In the genomic region with DNA sequence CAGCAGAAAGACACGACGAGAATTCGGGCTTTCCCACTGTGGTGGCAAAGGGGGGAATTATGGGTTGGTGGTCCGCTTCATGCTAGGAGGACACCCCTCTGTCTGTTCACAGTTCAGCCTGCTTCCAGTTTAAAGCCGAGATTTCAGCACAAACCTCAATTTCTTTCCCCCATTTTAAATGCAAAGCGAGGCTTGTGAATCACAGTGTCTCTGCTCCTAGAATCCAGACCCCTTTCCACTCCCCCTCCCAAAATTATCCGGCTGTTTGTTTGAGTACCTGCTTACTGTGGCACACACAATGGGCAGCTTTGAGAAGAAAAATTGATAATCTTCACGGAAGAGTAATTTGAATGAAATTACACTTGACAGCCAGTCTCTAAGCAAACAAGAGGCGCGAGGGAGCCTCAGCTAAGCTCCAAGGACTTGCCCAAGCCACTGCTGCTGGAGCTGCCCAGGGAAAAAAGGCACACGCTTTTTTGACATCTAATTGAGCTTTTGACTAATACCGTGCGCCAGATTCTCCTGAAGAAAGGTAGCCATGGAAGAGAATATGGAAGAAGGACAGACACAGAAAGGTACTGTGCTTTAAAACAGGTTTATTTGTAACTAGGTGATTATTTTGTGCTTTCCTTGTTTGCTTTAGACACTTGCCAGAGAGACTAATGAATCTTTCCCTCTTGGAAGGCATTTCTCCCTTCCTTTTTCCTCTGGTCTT, we compare ENCODE assay signal across 9 mouse cellular contexts. TPM values are rescaled to one million over a fixed set of nuclear protein-coding genes. Genes with fewer than 3 reads are reported as not detected.
A peak's percentile ranks its signal among the peaks of the same experiment; 100 is the strongest.
DNase-seq lines count a peak whose midpoint lies in the region; ATAC-seq lines count a peak whose summit lies in the region.
"Had no signal": no experiment of that assay in that cellular context is flagged by ENCODE, and none has a peak within 500 bp of the region (broad histone marks: within the 10 kb centered on the region; RNA-seq: fewer than 3 reads in every experiment).

A gene (plus strand): TSS at position 103 of the 715 bp plus-strand sequence.

- 0 out of 2 replicates have a peak within 1 kb of the TSS, but pooled peaks have one; percentile 2 for H3K9ac ChIP-seq in heart, embryonic 13.5 days
- no peak within 1 kb of the TSS for H3K9ac ChIP-seq in limb, embryonic 11.5 days (ENCODE audit: low read length)

- H3K9me3 ChIP-seq in heart, embryonic 13.5 days, result no peaks in the 10 kb centered on the region
- H3K9me3 ChIP-seq in limb, embryonic 11.5 days (ENCODE audit: control insufficient read depth, low read length), result no peaks in the 10 kb centered on the region

- H3K4me1 ChIP-seq in heart, embryonic 13.5 days, result no peaks in the 10 kb centered on the region
- no peaks in the 10 kb centered on the region for H3K4me1 ChIP-seq in limb, embryonic 11.5 days (ENCODE audit: control insufficient read depth, insufficient read depth, low read length)

- peak within 1 kb of the TSS; percentile 52 for H3K4me2 ChIP-seq in heart, embryonic 13.5 days
- peak within 1 kb of the TSS; percentile 20 for H3K4me2 ChIP-seq in limb, embryonic 11.5 days (ENCODE audit: low read depth, severe bottlenecking)

- H3K36me3 ChIP-seq in heart, embryonic 13.5 days, result no peaks in the 10 kb centered on the region
- H3K36me3 ChIP-seq in limb, embryonic 11.5 days (ENCODE audit: control insufficient read depth, insufficient read depth, low read length), result no peaks in the 10 kb centered on the region

- DNase-seq in heart, adult 18-20 months, result no peak
- DNase-seq in embryo, embryonic 11 days, result peak; percentile 47
- no peak for DNase-seq in heart, postnatal 4 days
- DNase-seq in limb, embryonic 11.5 days (ENCODE audit: low spot score), result no peak
- peak; percentile 39 to 41 for DNase-seq in right cerebral cortex, postnatal 36 days (ENCODE audit: low spot score in 2 of 2)
- DNase-seq in spleen, postnatal 4 days (ENCODE audit: low spot score in 2 of 2), result no peak
- DNase-seq in liver, result no peak

- no peaks in the 10 kb centered on the region for H3K27me3 ChIP-seq in heart, embryonic 13.5 days (replicated peaks)
- no peaks in the 10 kb centered on the region for H3K27me3 ChIP-seq in limb, embryonic 11.5 days (ENCODE audit: control insufficient read depth, insufficient read depth, low read length)

- peak within 1 kb of the TSS; percentile 23 for H3K4me3 ChIP-seq in heart, embryonic 13.5 days
- H3K4me3 ChIP-seq in limb, embryonic 11.5 days (ENCODE audit: low read depth, low read length), result no peak within 1 kb of the TSS

- 31% methylated on average over 13 of the region's 13 CpGs for whole genome bisulfite sequencing in heart, embryonic 13.5 days
- WGBS in limb, embryonic 11.5 days, result 40% methylated on average over 13 of the region's 13 CpGs

- no peak within 1 kb of the TSS for H3K27ac ChIP-seq in heart, embryonic 13.5 days (replicated peaks)
- H3K27ac ChIP-seq in limb, embryonic 11.5 days (replicated peaks; ENCODE audit: low read depth, low read length), result no peak within 1 kb of the TSS

- ATAC-seq in heart, embryonic 13.5 days (ENCODE audit: extremely low read depth, insufficient number of reproducible peaks, low FRiP score, low TSS enrichment), result no peak
- no peak for ATAC-seq in limb, embryonic 11.5 days (ENCODE audit: insufficient number of reproducible peaks, low FRiP score, low TSS enrichment, low read depth)

RNA-seq across cellular contexts. Expression of the gene that starts here (rescaled TPM):
- polyA plus RNA-seq in heart, embryonic 13.5 days (2015; fragmentation: Nextera tagmentation; extraction: Ambion mirVana), result 16.1 and 19.7 TPM in 2 replicates
- 10 to 100 TPM in 1 of 2 experiments, 1 to 10 TPM in 1; 8.2 to 13.0 TPM for total RNA-seq in heart, adult 18-20 months (2021)
- 10 to 100 TPM; 11.2 to 14.6 TPM for total RNA-seq in heart, postnatal 4 days (2021)
- polyA plus RNA-seq in limb, embryonic 11.5 days (2014; fragmentation: Nextera tagmentation; extraction: Ambion mirVana), result 2.4 and 2.7 TPM in 2 replicates
- polyA plus RNA-seq: C2C12 had no signal

Comparison
In these comparisons a context has a peak if more than half of its experiments do, and no peak if none do; other contexts are left out.
1. DNase-seq: peak in embryo, embryonic 11 days (single experiment) and right cerebral cortex, postnatal 36 days (2 of 2); none in heart, adult 18-20 months (0 of 2), heart, postnatal 4 days (single experiment), limb, embryonic 11.5 days (single experiment), spleen, postnatal 4 days (0 of 2) and liver (single experiment).